Mouse (Mus musculus) MN1 (cell line): ENCODE results near the gene Htr3b.
A peak's percentile ranks its signal among the peaks of the same experiment; 100 is the strongest.

Source experiments
- DNase-seq: peaks from one replicate; pipeline ENCODE4 v3.0.0-alpha.2; 2016; ENCODE audit warnings: low spot score

Gene Htr3b

DNA sequence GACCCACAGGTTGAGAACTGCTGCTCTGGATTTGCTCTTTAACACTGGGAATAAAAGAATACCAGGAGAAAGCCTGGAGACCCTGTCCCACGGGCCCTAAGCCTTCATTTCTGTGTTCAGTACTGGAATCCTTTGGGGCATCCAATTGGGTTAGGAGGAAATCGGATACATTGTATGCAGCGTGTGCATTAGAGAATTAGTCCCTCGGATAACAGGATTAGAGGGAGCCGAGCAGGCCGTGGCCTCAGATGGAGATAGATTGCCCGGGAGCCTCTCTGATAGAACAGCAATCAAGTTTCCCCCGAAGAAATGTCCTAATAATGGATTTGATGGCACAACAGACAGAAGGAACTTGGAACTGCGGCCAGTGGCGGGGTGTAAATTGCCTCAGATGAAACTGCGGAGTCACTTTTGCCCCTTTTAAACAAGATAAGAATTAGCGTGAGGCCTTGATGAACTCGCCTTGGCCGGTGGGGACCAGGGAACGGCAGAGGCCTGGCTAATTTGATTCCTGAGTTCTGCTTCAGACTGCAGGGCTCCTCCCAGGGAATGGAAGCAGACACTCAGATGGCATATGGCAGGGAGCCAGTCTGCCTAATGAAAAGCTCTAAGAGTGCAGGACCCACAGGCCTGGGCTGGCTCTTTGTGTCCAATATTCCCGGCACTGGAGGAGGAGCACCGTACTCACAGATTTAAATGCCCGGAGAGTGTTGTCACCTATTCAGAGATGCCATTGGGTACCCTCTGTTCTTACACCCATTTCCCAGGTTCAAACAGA lies 48.6 kb downstream of the Htr3b start:
- peak; percentile 91 for DNase-seq

DNA sequence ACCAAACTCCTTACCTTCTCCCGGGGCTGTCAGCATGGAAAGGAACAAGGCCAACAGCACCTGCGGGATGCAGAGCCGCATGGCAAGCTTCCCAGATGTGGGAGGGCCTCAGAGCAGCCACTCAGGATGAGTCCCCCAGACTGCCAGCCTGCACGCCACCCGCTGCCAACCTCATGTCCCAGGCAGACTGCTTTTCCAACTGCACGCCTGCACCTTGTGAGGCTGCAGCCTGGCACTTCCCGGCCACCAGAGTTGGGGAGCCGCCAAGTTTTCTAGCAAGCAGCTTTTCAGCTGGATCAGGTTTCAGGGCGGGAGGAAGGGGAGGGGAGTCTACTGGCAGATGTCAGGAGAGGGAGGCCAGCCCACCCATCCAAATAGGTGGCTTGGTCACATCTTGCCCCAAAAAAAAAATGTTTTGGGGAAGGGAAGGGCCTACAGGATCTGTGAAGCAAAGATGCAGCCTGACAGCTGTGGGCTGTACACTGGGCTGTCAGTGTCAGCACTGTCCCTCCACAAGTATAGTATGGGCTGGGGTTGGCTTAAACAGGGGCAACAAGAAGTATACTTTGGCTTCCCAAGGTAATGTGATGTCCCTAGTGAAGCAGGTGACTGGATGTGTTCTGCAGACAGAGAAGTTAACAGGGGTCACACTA lies 53.8 kb downstream of the Htr3b start, which contains the start of gene Htr3a:
Htr3a (minus strand) TSS at position 215 of the 653 bp plus-strand sequence.
- peak; percentile 87 for DNase-seq

DNA sequence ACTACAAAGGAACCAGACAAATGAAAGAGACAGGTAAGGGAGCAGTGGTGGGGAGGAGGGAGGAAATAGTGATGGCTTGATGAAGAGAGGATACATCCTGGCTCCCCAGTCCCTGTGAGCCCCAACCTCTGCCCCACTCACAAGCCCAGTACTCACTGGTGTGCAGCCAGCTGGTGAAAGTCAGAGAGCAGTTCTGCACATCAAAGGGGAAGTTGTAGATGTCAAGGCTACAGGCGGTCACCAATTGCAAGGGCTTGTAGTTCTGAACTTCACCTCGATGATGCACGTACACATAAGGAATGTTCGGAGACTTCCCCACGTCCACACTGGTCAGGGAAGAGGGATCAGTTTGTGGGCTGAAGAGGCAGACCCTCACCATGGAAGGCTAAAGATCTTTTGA lies 60.4 kb downstream of the Htr3b start:
- no peak for DNase-seq

DNA sequence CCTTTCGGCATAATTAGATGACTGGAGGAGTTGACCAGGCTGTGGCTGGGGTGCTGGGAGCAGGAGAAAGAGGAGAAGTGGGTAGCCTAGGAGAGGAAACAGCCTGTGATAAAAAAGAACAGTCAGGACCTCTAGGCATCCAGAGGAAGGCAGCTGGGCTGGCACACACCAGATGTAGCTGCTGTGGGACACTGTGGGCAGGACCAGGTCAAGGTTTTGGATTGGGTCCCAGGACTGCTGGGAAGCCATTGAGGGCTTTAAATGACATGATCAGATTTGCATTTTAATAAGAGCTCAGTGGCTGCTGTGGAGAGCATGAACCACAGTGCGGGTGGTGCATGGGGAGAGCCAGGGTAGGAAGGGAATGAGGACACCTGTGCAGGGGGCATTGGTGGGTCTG lies 61.0 kb downstream of the Htr3b start:
- DNase-seq = peak; percentile 45

DNA sequence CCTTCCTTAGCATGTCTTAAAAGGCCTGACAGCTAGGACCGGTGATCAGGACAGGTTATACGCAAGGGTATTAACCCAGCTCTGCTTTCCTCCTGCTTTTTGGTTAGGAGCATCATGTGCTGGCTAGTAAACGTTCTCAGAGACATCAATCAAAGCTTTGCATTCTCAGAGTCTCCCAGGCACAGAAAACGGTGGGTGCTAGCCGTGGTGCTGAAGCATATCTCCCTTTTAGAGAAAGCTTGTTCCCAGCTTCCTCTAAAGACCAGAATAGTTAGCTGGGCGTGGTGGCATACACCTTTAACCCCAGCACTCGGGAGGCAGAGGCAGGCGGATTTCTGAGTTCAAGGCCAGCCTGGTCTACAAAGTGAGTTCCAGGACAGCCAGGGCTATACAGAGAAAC lies 66.2 kb downstream of the Htr3b start:
- DNase-seq = no peak

DNA sequence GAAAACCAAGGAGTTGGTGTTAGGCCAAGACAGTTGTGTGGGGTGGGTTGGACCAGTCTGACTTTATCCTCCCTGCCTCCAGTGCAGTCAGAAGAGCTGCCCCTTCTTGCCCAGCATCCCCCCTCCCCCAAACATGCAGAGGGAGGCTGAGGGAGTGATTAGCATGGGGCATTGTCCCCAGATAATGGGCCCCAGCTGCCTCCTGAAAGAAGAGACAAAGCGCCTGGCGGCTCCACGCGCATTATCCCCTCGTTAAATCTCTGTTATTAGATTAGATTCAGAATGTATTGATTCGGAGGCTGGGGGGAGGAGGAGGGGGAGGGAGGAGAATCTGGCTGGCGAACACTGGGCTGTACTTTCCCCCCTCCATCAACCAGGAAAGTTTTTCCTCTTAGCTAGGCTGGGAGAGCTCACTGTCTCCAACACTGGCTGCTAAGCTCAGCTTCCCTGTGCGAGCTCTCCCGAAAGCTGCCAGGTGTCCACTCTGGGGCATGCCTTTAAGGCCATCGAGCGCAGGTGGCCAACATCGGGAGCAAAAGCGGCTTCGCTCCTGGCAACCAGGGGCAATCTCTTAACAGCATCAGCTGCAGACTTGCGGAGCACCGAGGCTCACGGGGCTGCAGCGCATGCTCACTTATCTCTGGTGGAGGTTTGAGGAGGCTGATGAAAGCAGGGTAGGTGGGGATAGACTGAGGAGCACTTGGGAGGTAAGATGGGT lies 68.8 kb downstream of the Htr3b start:
- no peak for DNase-seq

DNA sequence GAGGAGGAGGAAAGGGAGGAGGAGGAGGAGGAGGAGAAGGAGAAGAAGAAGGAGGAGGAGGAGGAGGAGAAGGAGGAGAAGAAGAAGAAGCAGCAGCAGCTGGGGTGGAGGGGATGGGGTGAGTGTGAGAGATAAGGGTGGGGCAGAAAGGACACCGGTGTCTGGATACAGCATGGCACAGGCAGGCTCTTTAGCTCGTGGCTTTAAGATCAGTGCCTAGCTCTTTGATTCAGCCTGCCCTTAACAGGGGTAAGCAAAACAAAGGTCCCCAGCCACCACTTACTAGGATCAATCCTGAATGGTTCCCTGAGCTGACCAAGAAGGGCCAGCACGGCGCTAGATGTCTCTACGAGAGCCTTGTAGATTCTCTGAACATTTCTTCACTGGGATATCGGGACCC lies 70.0 kb downstream of the Htr3b start:
- no peak for DNase-seq

DNA sequence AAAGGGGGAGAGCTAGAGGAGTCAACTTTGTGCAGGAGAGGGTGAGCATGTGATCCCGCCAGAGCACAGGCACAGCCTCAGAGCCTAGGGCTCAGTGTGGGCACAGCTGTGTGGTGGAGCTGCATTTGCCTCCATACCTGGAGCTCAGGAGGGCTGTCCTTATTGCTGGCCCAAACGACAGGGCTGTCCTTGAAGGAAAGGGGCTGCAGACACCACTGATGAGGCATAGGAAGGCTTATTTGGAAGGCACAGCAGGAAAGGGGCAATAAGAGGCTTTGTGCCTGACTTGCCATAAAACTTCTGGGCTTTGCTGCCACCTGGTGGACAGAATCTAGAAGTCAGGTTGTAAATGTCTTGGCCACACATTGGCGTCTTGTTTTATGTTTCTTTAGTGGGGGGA lies 70.8 kb downstream of the Htr3b start:
- DNase-seq = peak; percentile 80

DNA sequence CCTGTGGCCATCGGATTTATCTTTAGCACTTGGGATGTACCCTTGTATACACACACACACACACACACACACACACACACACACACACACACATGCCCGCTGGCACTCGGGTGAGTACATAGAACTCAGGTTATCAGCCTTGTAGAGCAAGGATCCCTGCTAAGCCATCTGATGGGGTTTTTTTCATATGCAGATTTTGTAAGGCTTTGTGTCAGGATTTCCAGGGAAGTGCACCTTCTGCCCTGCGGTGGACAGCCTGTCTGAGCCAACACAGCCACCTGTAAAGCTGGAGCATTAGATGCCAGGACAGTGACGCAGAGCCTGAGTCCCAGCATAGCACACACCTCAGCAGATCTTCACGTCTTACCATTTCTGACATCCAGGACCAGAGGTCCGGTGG lies 75.7 kb downstream of the Htr3b start:
- no peak for DNase-seq
